Mouse (Mus musculus) hindbrain, embryonic 10.5 days (tissue): Measurements from ENCODE around the gene Olfr157. TPM values are rescaled to one million over a fixed set of nuclear protein-coding genes. Genes with fewer than 3 reads are reported as not detected.
A peak's percentile ranks its signal among the peaks of the same experiment; 100 is the strongest.

ENCODE experiments used
- DNase-seq: peaks from one replicate; pipeline ENCODE4 v3.0.0-alpha.2; 2017; ENCODE audit warnings: low spot score
- H3K27ac ChIP-seq: fragments of 300-500 bp; sonication (generic); 2 replicates; pipeline ENCODE4 v1.5.1; 2016; ENCODE audit warnings: mild to moderate bottlenecking, moderate library complexity
- H3K27me3 ChIP-seq: fragments of 300-500 bp; sonication (generic); 2 replicates; pipeline ENCODE4 v1.6.1; 2016; ENCODE audit warnings: mild to moderate bottlenecking; ENCODE audit not compliant: poor library complexity, insufficient read depth, severe bottlenecking
- H3K36me3 ChIP-seq: fragments of 300-500 bp; sonication (generic); 2 replicates; pipeline ENCODE4 v1.6.1; 2016; ENCODE audit warnings: mild to moderate bottlenecking, moderate library complexity
- H3K4me1 ChIP-seq: fragments of 300-500 bp; sonication (generic); replicated peaks from 2 replicates; pipeline ENCODE4 v1.6.1; 2016; ENCODE audit warnings: mild to moderate bottlenecking
- H3K4me3 ChIP-seq: fragments of 300-500 bp; sonication (generic); 2 replicates; pipeline ENCODE4 v1.5.1; 2016; ENCODE audit warnings: mild to moderate bottlenecking, moderate library complexity
- H3K9me3 ChIP-seq: fragments of 300-500 bp; sonication (generic); 2 replicates; pipeline ENCODE4 v1.6.1; 2016; ENCODE audit warnings: mild to moderate bottlenecking, moderate library complexity
- WGBS: fragments of 180-500 bp; shearing (Covaris S2); methylation state at CpG from one replicate; pipeline ENCODE4 v1.1.7; 2016; 5-methylcytosine and 5-hydroxymethylcytosine counted together
- polyA plus RNA-seq: library from polyadenylated mRNA; unstranded; fragments of >200 nt; fragmentation: Nextera tagmentation; extraction: Ambion mirVana; gene quantifications from 2 replicates; pipeline ENCODE4 v1.2.1, GENCODE M21; 2016

Olfr157 gene
- polyA plus RNA-seq = not detected in 2 replicates

GRCm38 (mm10) chr4:43840101-43840500 lies at the start of gene Olfr157:
Gene Olfr157, minus strand, starts transcription at chr4:43840201.
- Histone ChIP-seq H3K27ac (no peak within 1 kb of the TSS), H3K9me3 (peaks cover 9% of the 10 kb centered on the region; the same call in 1 of the 2 replicates), H3K27me3 (no peaks in the 10 kb centered on the region), H3K4me3 (no peak within 1 kb of the TSS), H3K36me3 (no peaks in the 10 kb centered on the region), H3K4me1 (no peaks in the 10 kb centered on the region)
- DNase-seq = no peak
- 78% methylated on average over 1 of the region's 1 CpGs for WGBS

- no peak for DNase-seq
- peaks cover 31% of the 10 kb centered on the region for H3K4me1 ChIP-seq
- WGBS = 38% methylated on average over 4 of the region's 4 CpGs
Observed at GRCm38 (mm10) chr4:43884196-43884595, 44.2 kb upstream of the Olfr157 start.

GRCm38 (mm10) chr4:43879566-43879965 lies 39.6 kb upstream of the Olfr157 start:
- H3K27me3 ChIP-seq = peaks cover 3% of the 10 kb centered on the region; the same call in 1 of the 2 replicates
- no peak overlapping the region for H3K27ac ChIP-seq
- DNase-seq = no peak
- no peak overlapping the region for H3K4me3 ChIP-seq
- H3K36me3 ChIP-seq = no peaks in the 10 kb centered on the region
- peaks cover 51% of the 10 kb centered on the region for H3K4me1 ChIP-seq
- 82% methylated on average over 6 of the region's 6 CpGs for WGBS
- H3K9me3 ChIP-seq = no peaks in the 10 kb centered on the region

More at GRCm38 (mm10) chr4:43884196-43884595, 44.2 kb upstream of the Olfr157 start:
- H3K4me3 ChIP-seq = no peak overlapping the region
- no peaks in the 10 kb centered on the region for H3K9me3 ChIP-seq
- no peak overlapping the region for H3K27ac ChIP-seq
- no peaks in the 10 kb centered on the region for H3K36me3 ChIP-seq
- no peaks in the 10 kb centered on the region for H3K27me3 ChIP-seq

GRCm38 (mm10) chr4:43878121-43878776 lies 38.2 kb upstream of the Olfr157 start:
- peak overlapping the region; percentile 45; the same call in 1 of the 2 replicates for H3K27ac ChIP-seq
- WGBS = 62% methylated on average over 5 of the region's 5 CpGs
- no peak for DNase-seq
- peaks cover 1% of the 10 kb centered on the region; the same call in 1 of the 2 replicates for H3K9me3 ChIP-seq
- no peak overlapping the region for H3K4me3 ChIP-seq
- H3K36me3 ChIP-seq = no peaks in the 10 kb centered on the region
- H3K27me3 ChIP-seq = peaks cover 3% of the 10 kb centered on the region; the same call in 1 of the 2 replicates
- H3K4me1 ChIP-seq = peaks cover 41% of the 10 kb centered on the region

GRCm38 (mm10) chr4:43877230-43877629 lies 37.2 kb upstream of the Olfr157 start:
- Histone ChIP-seq H3K27me3 (peaks cover 3% of the 10 kb centered on the region; the same call in 1 of the 2 replicates), H3K4me1 (peaks cover 40% of the 10 kb centered on the region), H3K36me3 (no peaks in the 10 kb centered on the region), H3K9me3 (peaks cover 4% of the 10 kb centered on the region; the same call in 1 of the 2 replicates), H3K4me3 (peak overlapping the region; percentile 4; the same call in 1 of the 2 replicates), H3K27ac (no peak overlapping the region)
- WGBS = 93% methylated on average over 1 of the region's 1 CpGs
- DNase-seq = no peak

- Histone ChIP-seq H3K9me3 (peaks cover 4% of the 10 kb centered on the region; the same call in 1 of the 2 replicates), H3K27ac (peak overlapping the region; percentile 98), H3K36me3 (no peaks in the 10 kb centered on the region), H3K4me1 (peaks cover 40% of the 10 kb centered on the region), H3K4me3 (peak overlapping the region; percentile 90), H3K27me3 (peaks cover 3% of the 10 kb centered on the region; the same call in 1 of the 2 replicates)
- no peak for DNase-seq
- WGBS = under 1% methylated on average over 20 of the region's 20 CpGs
Observed at GRCm38 (mm10) chr4:43875919-43876411, 36.0 kb upstream of the Olfr157 start.

GRCm38 (mm10) chr4:43875160-43875918 lies 35.3 kb upstream of the Olfr157 start, which contains the start of gene Reck:
Gene Reck, plus strand, starts transcription at chr4:43875530.
- Histone ChIP-seq H3K27ac (peak within 1 kb of the TSS; percentile 98), H3K27me3 (peaks cover 3% of the 10 kb centered on the region; the same call in 1 of the 2 replicates), H3K9me3 (peaks cover 4% of the 10 kb centered on the region; the same call in 1 of the 2 replicates), H3K4me1 (peaks cover 40% of the 10 kb centered on the region), H3K36me3 (no peaks in the 10 kb centered on the region), H3K4me3 (peak within 1 kb of the TSS; percentile 90)
- DNase-seq = peak; percentile 96
- under 1% methylated on average over 73 of the region's 73 CpGs for WGBS

- peaks cover 4% of the 10 kb centered on the region; the same call in 1 of the 2 replicates for H3K9me3 ChIP-seq
- H3K36me3 ChIP-seq = no peaks in the 10 kb centered on the region
- peaks cover 3% of the 10 kb centered on the region; the same call in 1 of the 2 replicates for H3K27me3 ChIP-seq
- peaks cover 40% of the 10 kb centered on the region for H3K4me1 ChIP-seq
- 57% methylated on average over 7 of the region's 7 CpGs for WGBS
- peak overlapping the region; percentile 90 for H3K4me3 ChIP-seq
- DNase-seq = no peak
- H3K27ac ChIP-seq = peak overlapping the region; percentile 98
Observed at GRCm38 (mm10) chr4:43874501-43874900, 34.5 kb upstream of the Olfr157 start.

- Histone ChIP-seq H3K36me3 (no peaks in the 10 kb centered on the region), H3K27me3 (no peaks in the 10 kb centered on the region), H3K4me1 (peaks cover 5% of the 10 kb centered on the region), H3K27ac (no peak overlapping the region), H3K4me3 (no peak overlapping the region), H3K9me3 (peaks cover 9% of the 10 kb centered on the region)
- no peak for DNase-seq
- WGBS = 90% methylated on average over 10 of the region's 10 CpGs
Observed at GRCm38 (mm10) chr4:43869821-43870220, 29.8 kb upstream of the Olfr157 start.

- H3K36me3 ChIP-seq = no peaks in the 10 kb centered on the region
- WGBS = 72% methylated on average over 4 of the region's 4 CpGs
- H3K27ac ChIP-seq = no peak overlapping the region
- H3K9me3 ChIP-seq = no peaks in the 10 kb centered on the region
- no peak overlapping the region for H3K4me3 ChIP-seq
- 0 out of 2 replicates have a peak, but pooled peaks cover 4% of the 10 kb centered on the region for H3K27me3 ChIP-seq
- DNase-seq = no peak
- peaks cover 5% of the 10 kb centered on the region for H3K4me1 ChIP-seq
Observed at GRCm38 (mm10) chr4:43863298-43863697, 23.3 kb upstream of the Olfr157 start.

- DNase-seq = peak; percentile 70
- no peak overlapping the region for H3K4me3 ChIP-seq
- peaks cover 5% of the 10 kb centered on the region for H3K4me1 ChIP-seq
- no peaks in the 10 kb centered on the region for H3K36me3 ChIP-seq
- H3K27me3 ChIP-seq = 0 out of 2 replicates have a peak, but pooled peaks cover 4% of the 10 kb centered on the region
- WGBS = 19% methylated on average over 14 of the region's 14 CpGs
- H3K27ac ChIP-seq = no peak overlapping the region
- H3K9me3 ChIP-seq = no peaks in the 10 kb centered on the region
Observed at GRCm38 (mm10) chr4:43860744-43861519, 20.9 kb upstream of the Olfr157 start.

- Histone ChIP-seq H3K36me3 (no peaks in the 10 kb centered on the region), H3K4me1 (peaks cover 5% of the 10 kb centered on the region), H3K27ac (no peak overlapping the region), H3K9me3 (no peaks in the 10 kb centered on the region), H3K4me3 (no peak overlapping the region), H3K27me3 (0 out of 2 replicates have a peak, but pooled peaks cover 4% of the 10 kb centered on the region)
- 81% methylated on average over 10 of the region's 10 CpGs for WGBS
- no peak for DNase-seq
Observed at GRCm38 (mm10) chr4:43859886-43860285, 19.9 kb upstream of the Olfr157 start.
